Mouse (Mus musculus) megakaryocyte-erythroid progenitor cell, adult 5-6 weeks (primary cell): ENCODE measurements around the gene Rnf166. TPM values are rescaled to one million over a fixed set of nuclear protein-coding genes. Genes with fewer than 3 reads are reported as not detected.

Source experiments
- ATAC-seq: replicated peaks from 2 replicates; pipeline ENCODE4 v1.8.0; 2016; ENCODE audit warnings: mild to moderate bottlenecking, inconsistent platforms; ENCODE audit not compliant: severe bottlenecking, poor library complexity, low FRiP score, low TSS enrichment
- total RNA-seq, 2 experiments: library from RNA; stranded (forward) in 1 of 2; stranded (reverse) in 1 of 2; fragments of 200-1000, 215-1000 nt in 1 of 2; fragments of >200 nt in 1 of 2; fragmentation: Nextera tagmentation in 1 of 2; gene quantifications; 2 replicates each; pipeline ENCODE4 v1.2.3; 2014 to 2017

Gene Rnf166
- total RNA-seq, 2 experiments from 2014 or later = 37.2 to 40.2 TPM

GRCm38 (mm10) chr8:122443262-122444006 lies 32.4 kb downstream of the Rnf166 start, which contains the start of gene Mvd:
TSS of gene Mvd (minus strand) at chr8:122443422.
- peak; percentile 94 for ATAC-seq

GRCm38 (mm10) chr8:122442781-122443180 lies 33.1 kb downstream of the Rnf166 start:
- no peak for ATAC-seq

- ATAC-seq = no peak
Observed at GRCm38 (mm10) chr8:122442356-122442755, 33.5 kb downstream of the Rnf166 start.

DNA sequence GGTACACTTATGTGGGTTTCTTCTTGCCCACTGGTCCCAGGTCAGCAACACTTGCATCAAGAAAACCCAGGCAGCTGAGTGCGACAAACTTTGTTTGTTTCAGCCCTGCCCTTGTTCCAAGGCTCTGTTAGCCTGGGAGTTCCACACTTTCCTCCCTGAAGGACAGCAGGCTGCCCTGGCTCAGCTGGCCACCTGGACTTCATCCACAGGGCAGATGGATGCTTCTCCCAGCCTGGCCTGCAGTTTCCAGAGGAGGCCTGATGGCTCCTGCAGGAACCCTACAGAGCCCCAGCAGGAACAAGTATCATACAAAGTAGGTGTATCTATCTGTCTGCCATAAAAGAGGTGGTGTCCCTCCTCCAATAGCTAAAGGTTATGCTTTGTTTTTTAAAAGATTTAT lies 34.5 kb downstream of the Rnf166 start:
- no peak for ATAC-seq

DNA sequence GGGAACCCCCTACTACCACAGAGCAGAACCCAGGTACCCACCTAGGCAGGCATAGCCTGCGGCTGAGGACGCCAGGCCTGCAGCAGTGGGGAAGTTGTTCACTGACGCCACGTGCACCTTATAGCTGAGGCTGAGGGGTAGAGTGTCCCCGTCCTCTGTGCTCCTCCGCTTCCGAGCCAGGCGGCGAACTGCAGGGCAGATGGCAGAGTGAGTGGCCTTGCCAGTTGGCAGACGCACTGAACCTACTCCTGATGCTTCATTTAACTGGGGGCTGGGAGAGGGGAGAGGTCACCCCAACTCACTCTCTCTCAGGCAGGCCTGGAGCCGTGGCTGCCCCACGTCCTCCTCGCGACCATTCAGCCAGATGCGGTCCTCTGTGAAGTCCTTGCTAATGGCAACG lies 36.5 kb downstream of the Rnf166 start:
- no peak for ATAC-seq

DNA sequence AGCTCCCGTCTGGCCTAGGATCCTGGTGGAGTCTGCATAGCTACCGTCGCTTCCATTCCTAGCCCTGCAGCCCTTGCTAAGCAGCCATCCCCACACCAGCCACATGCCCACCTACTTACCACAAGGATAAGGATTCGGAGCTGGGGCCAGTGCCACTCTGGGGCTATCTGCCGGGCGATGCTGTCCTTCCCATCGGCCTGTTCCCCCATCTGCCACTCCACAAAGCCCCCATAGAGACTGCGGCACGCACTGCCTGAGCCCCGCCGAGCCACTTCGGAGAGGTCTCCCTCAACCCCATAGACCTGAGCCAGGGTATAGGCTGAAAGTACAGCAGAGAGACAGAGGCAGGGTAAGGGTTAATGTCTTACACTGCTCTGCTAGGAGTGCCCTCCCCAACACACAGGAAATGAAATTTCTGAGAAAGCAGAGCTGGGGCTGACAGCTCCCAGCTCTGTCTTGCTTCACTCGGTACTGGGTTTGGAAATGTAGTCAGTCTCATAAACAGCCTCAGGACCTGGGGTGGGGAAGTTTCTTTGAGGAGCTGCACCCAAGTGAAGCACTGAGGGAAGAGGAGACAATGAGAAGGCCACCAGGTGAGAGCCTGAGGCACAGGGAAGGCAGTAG lies 38.0 kb downstream of the Rnf166 start:
- ATAC-seq = no peak

GRCm38 (mm10) chr8:122436586-122437125 lies 39.2 kb downstream of the Rnf166 start:
- no peak for ATAC-seq

- no peak for ATAC-seq
Observed at GRCm38 (mm10) chr8:122436146-122436545, 39.7 kb downstream of the Rnf166 start.

- ATAC-seq = no peak
Observed at GRCm38 (mm10) chr8:122435375-122435774, 40.5 kb downstream of the Rnf166 start.

DNA sequence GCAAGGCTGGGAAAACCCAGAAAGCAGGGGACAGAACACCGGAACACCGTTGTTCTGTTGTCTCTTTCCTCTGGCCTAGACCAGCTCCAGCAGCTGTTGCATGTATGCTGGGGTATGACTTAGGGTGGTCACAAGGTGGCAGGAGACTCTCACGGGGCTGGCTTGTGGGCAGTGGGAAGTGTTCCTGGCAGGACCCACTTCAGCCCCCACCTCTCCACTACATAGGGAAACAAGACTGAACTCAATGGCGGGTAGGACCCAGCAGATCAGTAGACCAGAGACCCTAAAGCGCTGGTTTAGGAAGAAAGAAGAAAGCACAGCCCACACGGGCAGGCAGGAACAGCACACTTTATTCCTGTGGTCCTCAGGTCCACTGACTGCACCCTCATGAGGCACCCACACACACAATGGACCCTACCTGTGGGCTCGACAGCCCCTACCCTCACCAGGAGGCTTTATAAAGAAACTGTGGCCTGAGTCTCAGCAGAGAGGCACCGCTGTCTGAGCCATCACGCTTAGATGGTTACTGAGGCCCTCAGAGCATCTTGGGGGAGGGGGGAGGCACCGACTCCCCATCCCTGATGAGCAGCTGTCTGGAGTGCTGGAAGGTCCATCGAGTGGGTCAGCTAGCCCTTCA lies 42.5 kb downstream of the Rnf166 start:
- peak; percentile 22; the same call in 1 of the 2 replicates for ATAC-seq

- peak; percentile 73 for ATAC-seq
Observed at GRCm38 (mm10) chr8:122432443-122433268, 43.2 kb downstream of the Rnf166 start, which contains the start of gene Cyba. TSS of gene Cyba (minus strand) at chr8:122432930.

GRCm38 (mm10) chr8:122431694-122432442 lies 44.0 kb downstream of the Rnf166 start:
- no peak for ATAC-seq

DNA sequence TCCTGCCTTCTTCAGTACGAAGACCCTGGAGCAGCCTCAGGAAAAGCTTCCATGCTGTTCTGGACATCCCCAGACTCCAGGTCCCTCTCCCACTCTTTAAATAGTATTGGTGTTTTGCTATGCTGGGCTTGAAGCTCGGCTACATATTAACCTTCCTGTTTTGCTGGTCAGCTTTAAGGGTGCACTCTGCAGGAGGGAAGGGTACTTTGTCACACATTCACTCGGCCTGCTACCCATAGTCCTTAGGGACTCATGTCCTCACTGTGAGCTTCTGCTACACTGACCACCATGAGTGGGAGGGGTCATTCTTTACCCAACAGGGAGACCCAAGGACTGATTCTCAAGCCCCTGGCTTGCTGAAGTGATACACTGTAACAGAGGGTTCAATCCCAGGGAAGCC lies 45.2 kb downstream of the Rnf166 start:
- no peak for ATAC-seq

GRCm38 (mm10) chr8:122430058-122430636 lies 45.7 kb downstream of the Rnf166 start:
- no peak for ATAC-seq

- no peak for ATAC-seq
Observed at GRCm38 (mm10) chr8:122428163-122428562, 47.7 kb downstream of the Rnf166 start.

DNA sequence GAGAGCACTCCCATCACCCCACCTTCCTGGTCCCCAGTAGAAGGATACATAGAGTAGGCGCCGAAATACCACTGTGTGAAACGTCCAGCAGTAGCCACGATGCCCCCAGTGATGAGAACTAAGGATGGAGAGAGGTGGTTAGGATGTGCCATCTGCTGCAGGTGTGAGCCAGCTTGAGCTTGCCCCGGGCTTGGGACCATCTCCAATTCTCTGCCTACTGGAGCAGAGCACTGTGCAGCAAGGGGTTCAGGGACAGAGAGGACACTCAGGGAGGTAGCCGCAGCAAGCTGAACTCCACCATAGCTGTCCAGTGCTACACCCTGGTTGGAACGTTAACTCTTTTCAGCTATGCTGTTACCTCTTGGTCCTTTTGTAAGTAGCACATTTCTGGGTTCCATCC lies 48.3 kb downstream of the Rnf166 start:
- ATAC-seq = no peak

GRCm38 (mm10) chr8:122426145-122426544 lies 49.7 kb downstream of the Rnf166 start:
- ATAC-seq = no peak

- ATAC-seq = no peak
Observed at GRCm38 (mm10) chr8:122423659-122424058, 52.2 kb downstream of the Rnf166 start.
